Mouse (Mus musculus) spleen, postnatal 36 days (tissue): ENCODE measurements around the gene Ctns.

Experiments
- DNase-seq, 2 experiments: peaks; one replicate each; pipeline ENCODE4 v3.0.0; 2022; ENCODE audit warnings: low spot score in 2 of 2, mixed read lengths in 1 of 2

Gene Ctns

GRCm38 (mm10) chr11:73137591-73138501 is 61.0 kb downstream of the Ctns start, which contains the start of gene Haspin:
Gene Haspin (minus strand): TSS chr11:73138294.
- DNase-seq = peak; percentile 87 to 90

DNA sequence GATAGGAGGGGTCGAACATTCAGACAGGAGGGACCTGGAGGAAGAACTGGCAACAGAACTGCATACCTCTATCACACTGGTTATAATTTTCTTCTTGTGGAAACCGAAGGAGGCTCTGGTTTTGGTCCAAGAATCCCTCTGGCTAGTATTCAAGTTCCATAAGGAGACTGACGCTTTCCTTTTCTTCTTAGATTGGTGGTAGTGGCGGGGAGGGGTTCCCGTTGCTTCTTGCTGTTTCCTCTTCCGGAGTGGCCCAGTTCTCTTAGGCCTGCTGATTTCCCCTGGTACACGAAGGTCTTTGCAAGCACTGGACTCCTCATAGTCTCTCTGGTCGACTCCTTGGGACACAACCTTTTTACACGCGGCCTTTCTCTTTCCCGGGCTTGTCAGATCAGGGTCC is 61.7 kb downstream of the Ctns start:
- peak; percentile 11 to 30 for DNase-seq

- no peak for DNase-seq
These were observed 62.3 kb downstream of the Ctns start for GRCm38 (mm10) chr11:73136587-73136986.

GRCm38 (mm10) chr11:73134222-73134621 is 64.6 kb downstream of the Ctns start:
- no peak for DNase-seq
